Mouse (Mus musculus) liver, adult 2 months (tissue): ENCODE results near the gene Golga4. TPM values are rescaled to one million over a fixed set of nuclear protein-coding genes. Genes with fewer than 3 reads are reported as not detected.

ENCODE experiments used
- DNase-seq: peaks from one replicate; pipeline ENCODE4 v3.0.0-alpha.2; 2011; ENCODE audit warnings: low read depth, low spot score; ENCODE audit errors: extremely low read depth
- H3K27ac ChIP-seq: fragments of 200-500 bp; replicated peaks from 2 replicates; pipeline ENCODE4 v1.5.1; 2012; ENCODE audit warnings: low read depth, mild to moderate bottlenecking, control low read depth, inconsistent platforms, low read length; ENCODE audit not compliant: insufficient read depth
- H3K27me3 ChIP-seq: fragments of 200-500 bp; 2 replicates; pipeline ENCODE4 v1.6.1; 2012; ENCODE audit warnings: mild to moderate bottlenecking, moderate library complexity, low read length, inconsistent platforms; ENCODE audit not compliant: control insufficient read depth, insufficient read depth
- H3K36me3 ChIP-seq: fragments of 200-500 bp; 2 replicates; pipeline ENCODE4 v1.6.1; 2012; ENCODE audit warnings: low read length, inconsistent platforms; ENCODE audit not compliant: control insufficient read depth, insufficient read depth
- H3K4me1 ChIP-seq: fragments of 200-500 bp; 2 replicates; pipeline ENCODE4 v1.6.1; 2011; ENCODE audit warnings: low read length; ENCODE audit not compliant: control insufficient read depth, insufficient read depth
- H3K4me3 ChIP-seq: fragments of 200-500 bp; 2 replicates; pipeline ENCODE4 v1.5.1; 2011; ENCODE audit warnings: low read depth, mild to moderate bottlenecking, control low read depth, low read length, moderate library complexity; ENCODE audit not compliant: insufficient read depth
- H3K79me2 ChIP-seq: fragments of 200-500 bp; 2 replicates; pipeline ENCODE4 v1.6.1; 2012; ENCODE audit warnings: inconsistent platforms, mild to moderate bottlenecking, low read length, moderate library complexity; ENCODE audit not compliant: control insufficient read depth, insufficient read depth
- H3K9ac ChIP-seq: fragments of 200-500 bp; 2 replicates; pipeline ENCODE4 v1.6.1; 2012; ENCODE audit warnings: low read depth, mild to moderate bottlenecking, control low read depth, inconsistent platforms, low read length
- CTCF ChIP-seq: fragments of 200-500 bp; IDR thresholded peaks from 2 replicates; pipeline ENCODE4 v1.5.1; 2011; ENCODE audit warnings: low read depth, low read length, control low read depth
- POLR2A ChIP-seq: fragments of 200-500 bp; IDR thresholded peaks from 2 replicates; pipeline ENCODE4 v1.6.1; 2011; ENCODE audit warnings: low read length, control low read depth; ENCODE audit not compliant: insufficient read depth; ENCODE audit errors: extremely low read depth
- WGBS: fragments of 180-500 bp; shearing (Covaris S2); methylation state at CpG from one replicate; pipeline ENCODE4 v1.1.7; 2018; 5-methylcytosine and 5-hydroxymethylcytosine counted together
- polyA plus RNA-seq: library from polyadenylated mRNA; depleted of rRNA; stranded (reverse); fragments of >200 nt; gene quantifications from 2 replicates; pipeline ENCODE4 v1.2.3, GENCODE M21; 2012; rRNA removed
- total RNA-seq: library from RNA; depleted of rRNA; stranded (reverse); fragments of >200 nt; gene quantifications from 2 replicates; pipeline ENCODE4 v1.2.3, GENCODE M21; 2014; rRNA removed

Golga4 gene
- total and polyA plus RNA-seq, 2 experiments = 9.0 to 47.3 TPM

- 68% methylated on average over 9 of the region's 9 CpGs for WGBS
- Histone ChIP-seq H3K79me2 (no peaks in the 10 kb centered on the region; the same call in 1 of the 2 replicates), H3K27ac (no peak overlapping the region), H3K36me3 (no peaks in the 10 kb centered on the region), H3K27me3 (no peaks in the 10 kb centered on the region), H3K4me3 (no peak overlapping the region), H3K4me1 (no peaks in the 10 kb centered on the region), H3K9ac (no peak overlapping the region)
- TF ChIP-seq CTCF = no peak
- no peak for TF ChIP-seq POLR2A
- no peak for DNase-seq
Measured at GRCm38 (mm10) chr9:118623483-118623882, 117.4 kb downstream of the Golga4 start.

- H3K9ac ChIP-seq = no peak overlapping the region
- no peak for DNase-seq
- no peaks in the 10 kb centered on the region for H3K36me3 ChIP-seq
- WGBS = 69% methylated on average over 7 of the region's 7 CpGs
- H3K4me3 ChIP-seq = no peak overlapping the region
- no peaks in the 10 kb centered on the region; the same call in 1 of the 2 replicates for H3K79me2 ChIP-seq
- TF ChIP-seq POLR2A (no peak), CTCF (no peak)
- no peaks in the 10 kb centered on the region for H3K27me3 ChIP-seq
- H3K27ac ChIP-seq = no peak overlapping the region
- H3K4me1 ChIP-seq = no peaks in the 10 kb centered on the region
Measured at GRCm38 (mm10) chr9:118624146-118624545, 118.1 kb downstream of the Golga4 start.

- Histone ChIP-seq H3K9ac (no peak overlapping the region), H3K36me3 (no peaks in the 10 kb centered on the region), H3K79me2 (no peaks in the 10 kb centered on the region), H3K4me3 (no peak overlapping the region), H3K27me3 (no peaks in the 10 kb centered on the region), H3K4me1 (no peaks in the 10 kb centered on the region), H3K27ac (no peak overlapping the region)
- WGBS = 57% methylated on average over 6 of the region's 6 CpGs
- no peak for DNase-seq
- TF ChIP-seq POLR2A (no peak), CTCF (no peak)
Measured at GRCm38 (mm10) chr9:118629763-118630379, 123.8 kb downstream of the Golga4 start.

Other genes with a start within 250 kb of the Golga4 start
- not detected in 2 replicates for gene Eomes, start 28.1 kb upstream of the Golga4 start, total RNA-seq
- gene Eomes, start 28.1 kb upstream of the Golga4 start, polyA plus RNA-seq = 0.11 TPM in 1 of 2 replicates, not detected in the other
- gene Itga9, start 100.4 kb downstream of the Golga4 start, total RNA-seq = 15.8 and 16.1 TPM in 2 replicates
- gene Itga9, start 100.4 kb downstream of the Golga4 start, polyA plus RNA-seq = 5.0 and 9.1 TPM in 2 replicates